8 mouse cellular contexts compared by ENCODE assay signal in genomic region chr5:117133446-117134065, GRCm38 (mm10). TPM values are rescaled to one million over a fixed set of nuclear protein-coding genes. Genes with fewer than 3 reads are reported as not detected.
DNase-seq lines count a peak whose midpoint lies in the region; ATAC-seq and TF ChIP-seq lines count a peak whose summit lies in the region.

No protein-coding gene starts in this region.

- no peak overlapping the region for H3K4me3 ChIP-seq in kidney, embryonic 16.5 days (ENCODE audit: low read length)
- H3K4me3 ChIP-seq in intestine, postnatal 0 days (ENCODE audit: low read depth, low read length) = peak overlapping the region; percentile 27
- no peak overlapping the region for H3K4me3 ChIP-seq in forebrain, embryonic 16.5 days (replicated peaks; ENCODE audit: low read length)

- no peaks in the 10 kb centered on the region for H3K27me3 ChIP-seq in kidney, embryonic 16.5 days (ENCODE audit: insufficient read depth, low read length)
- H3K27me3 ChIP-seq in intestine, postnatal 0 days (replicated peaks; ENCODE audit: control insufficient read depth, insufficient read depth, low read length) = no peaks in the 10 kb centered on the region
- no peaks in the 10 kb centered on the region for H3K27me3 ChIP-seq in forebrain, embryonic 16.5 days (replicated peaks; ENCODE audit: control insufficient read depth, insufficient read depth, low read length)

- peak overlapping the region; percentile 13; the same call in 1 of the 2 replicates for H3K27ac ChIP-seq in kidney, embryonic 16.5 days (ENCODE audit: low read length)
- peak overlapping the region; percentile 81 for H3K27ac ChIP-seq in intestine, postnatal 0 days (ENCODE audit: low read depth, low read length)
- no peak overlapping the region for H3K27ac ChIP-seq in forebrain, embryonic 16.5 days (ENCODE audit: low read length)

- no peak for TF ChIP-seq CTCF in intestine, postnatal 0 days (IDR thresholded peaks at IDR 0.05; ENCODE audit: low read depth)

- no peaks in the 10 kb centered on the region for H3K36me3 ChIP-seq in kidney, embryonic 16.5 days (ENCODE audit: insufficient read depth, low read length)
- H3K36me3 ChIP-seq in intestine, postnatal 0 days (ENCODE audit: control insufficient read depth, insufficient read depth) = no peaks in the 10 kb centered on the region
- H3K36me3 ChIP-seq in forebrain, embryonic 16.5 days (ENCODE audit: control insufficient read depth, insufficient read depth) = no peaks in the 10 kb centered on the region

- peaks cover 42% of the 10 kb centered on the region for H3K4me1 ChIP-seq in kidney, embryonic 16.5 days (ENCODE audit: insufficient read depth, low read length)
- H3K4me1 ChIP-seq in intestine, postnatal 0 days (replicated peaks; ENCODE audit: control insufficient read depth, insufficient read depth, low read length) = peaks cover 9% of the 10 kb centered on the region
- peaks cover 3% of the 10 kb centered on the region; the same call in 1 of the 2 replicates for H3K4me1 ChIP-seq in forebrain, embryonic 16.5 days (replicated peaks; ENCODE audit: control insufficient read depth, insufficient read depth, low read length)

- no peak overlapping the region for H3K9ac ChIP-seq in kidney, embryonic 16.5 days (replicated peaks; ENCODE audit: low read length)
- H3K9ac ChIP-seq in intestine, postnatal 0 days (ENCODE audit: low read depth, low read length) = peak overlapping the region; percentile 37; the same call in 1 of the 2 replicates
- H3K9ac ChIP-seq in forebrain, embryonic 16.5 days (replicated peaks; ENCODE audit: low read depth, low read length) = no peak overlapping the region

- no peak for DNase-seq in kidney, postnatal 4 days
- DNase-seq in cerebellum, adult 9-10 months = no peak
- DNase-seq in gastrocnemius, adult 18-20 months (ENCODE audit: low spot score) = no peak
- DNase-seq in ovary, postnatal 10 days (ENCODE audit: low spot score) = no peak

- no peak overlapping the region for H3K4me2 ChIP-seq in kidney, embryonic 16.5 days (replicated peaks; ENCODE audit: low read depth, low read length)
- peak overlapping the region; percentile 63 for H3K4me2 ChIP-seq in intestine, postnatal 0 days (replicated peaks; ENCODE audit: low read depth)
- no peak overlapping the region for H3K4me2 ChIP-seq in forebrain, embryonic 16.5 days (ENCODE audit: low read length)

- ATAC-seq in kidney, embryonic 16.5 days (ENCODE audit: low FRiP score, low TSS enrichment) = no peak
- peak; percentile 77 for ATAC-seq in intestine, postnatal 0 days
- ATAC-seq in megakaryocyte-erythroid progenitor cell, adult 5-6 weeks (replicated peaks; ENCODE audit: low FRiP score, low TSS enrichment, poor library complexity, severe bottlenecking) = peak; percentile 89
- no peak for ATAC-seq in forebrain, embryonic 16.5 days

- 85% methylated on average over 17 of the region's 17 CpGs for WGBS in kidney, embryonic 16.5 days
- 36% methylated on average over 17 of the region's 17 CpGs for WGBS in intestine, postnatal 0 days
- WGBS in forebrain, embryonic 16.5 days = 91% methylated on average over 17 of the region's 17 CpGs

- H3K9me3 ChIP-seq in kidney, embryonic 16.5 days (ENCODE audit: low read length) = no peaks in the 10 kb centered on the region
- no peaks in the 10 kb centered on the region for H3K9me3 ChIP-seq in intestine, postnatal 0 days (ENCODE audit: control insufficient read depth)
- H3K9me3 ChIP-seq in forebrain, embryonic 16.5 days (ENCODE audit: control insufficient read depth, low read length) = no peaks in the 10 kb centered on the region

RNA-seq across cellular contexts. Expression of gene Taok3, which starts 13.6 kb away (rescaled TPM):
- 18.8 and 20.1 TPM in 2 replicates for polyA plus RNA-seq in kidney, embryonic 16.5 days (2015; fragmentation: Nextera tagmentation; extraction: Ambion mirVana)
- 40.4 and 47.7 TPM in 2 replicates for polyA plus RNA-seq in intestine, postnatal 0 days (2015; fragmentation: Nextera tagmentation; extraction: Ambion mirVana)
- total RNA-seq in megakaryocyte-erythroid progenitor cell, adult 5-6 weeks (2014; fragmentation: Nextera tagmentation) = 92.8 and 105 TPM in 2 replicates
- 79.4 and 88.0 TPM in 2 replicates for total RNA-seq in megakaryocyte-erythroid progenitor cell, adult 5-6 weeks (2017)
- 1 to 10 TPM; 5.0 to 5.4 TPM for total RNA-seq in gastrocnemius, adult 18-20 months (2021)
- polyA plus RNA-seq in forebrain, embryonic 16.5 days (2015; fragmentation: Nextera tagmentation; extraction: Ambion mirVana) = 58.1 and 58.2 TPM in 2 replicates

RNA-seq across cellular contexts. Expression of gene Suds3, which starts 17.6 kb away (rescaled TPM):
- 68.9 and 73.7 TPM in 2 replicates for polyA plus RNA-seq in kidney, embryonic 16.5 days (2015; fragmentation: Nextera tagmentation; extraction: Ambion mirVana)
- 41.8 and 47.2 TPM in 2 replicates for polyA plus RNA-seq in intestine, postnatal 0 days (2015; fragmentation: Nextera tagmentation; extraction: Ambion mirVana)
- 47.7 and 59.1 TPM in 2 replicates for total RNA-seq in megakaryocyte-erythroid progenitor cell, adult 5-6 weeks (2014; fragmentation: Nextera tagmentation)
- total RNA-seq in megakaryocyte-erythroid progenitor cell, adult 5-6 weeks (2017) = 106 and 110 TPM in 2 replicates
- total RNA-seq in gastrocnemius, adult 18-20 months (2021) = 10 to 100 TPM; 89.2 to 94.8 TPM
- 83.0 and 93.0 TPM in 2 replicates for polyA plus RNA-seq in forebrain, embryonic 16.5 days (2015; fragmentation: Nextera tagmentation; extraction: Ambion mirVana)

Comparison
In these comparisons a context has a peak if more than half of its experiments do, and no peak if none do; other contexts are left out.
1. ATAC-seq: peak in intestine, postnatal 0 days (single experiment) and megakaryocyte-erythroid progenitor cell, adult 5-6 weeks (single experiment); none in kidney, embryonic 16.5 days (single experiment) and forebrain, embryonic 16.5 days (single experiment).